Mouse (Mus musculus): ENCODE data around the gene Plscr1. TPM values are rescaled to one million over a fixed set of nuclear protein-coding genes. Genes with fewer than 3 reads are reported as not detected.

Gene Plscr1
- polyA plus RNA-seq, 3 experiments from 2014 or later, result 87.2 to 159 (median 107) TPM

GRCm38 (mm10) chr9:92305620-92306220, 56.2 kb downstream of the Plscr1 start:
- ATAC-seq, result no peak

- no peak for ATAC-seq
Observed at GRCm38 (mm10) chr9:92309077-92309476, 59.5 kb downstream of the Plscr1 start, which contains the start of gene 1700057G04Rik. 1700057G04Rik (plus strand) TSS chr9:92309377.

GRCm38 (mm10) chr9:92316791-92317190, 67.2 kb downstream of the Plscr1 start:
- ATAC-seq, result no peak

Other genes with a start within 250 kb of the Plscr1 start
- not detected for gene Plscr5, start 56.8 kb upstream of the Plscr1 start, polyA plus RNA-seq (2017; shearing (Covaris generic))
- not detected for gene Plscr2, start 25.9 kb downstream of the Plscr1 start, polyA plus RNA-seq (2017; shearing (Covaris generic))
- under 1 TPM in 1 of 3 experiments, not detected in 2; 0.50 TPM for gene 1700057G04Rik, start 59.6 kb downstream of the Plscr1 start, polyA plus RNA-seq (2017; shearing (Covaris generic))
- 1 to 10 TPM; 3.0 to 4.1 (median 3.3) TPM for gene Plscr4, start 207.6 kb downstream of the Plscr1 start, polyA plus RNA-seq (2017; shearing (Covaris generic))

Measured in inflammation-experienced regulatory T-cells, adult 6 months (primary cell).